Mouse (Mus musculus) embryonic facial prominence, embryonic 14.5 days (tissue): ENCODE data around the gene Tmem212. TPM values are rescaled to one million over a fixed set of nuclear protein-coding genes. Genes with fewer than 3 reads are reported as not detected.

ENCODE experiments used
- ATAC-seq: fragments of 200-750 bp; cut with Nextera tagmentation; 2 replicates; pipeline ENCODE4 v1.8.0; 2017; ENCODE audit warnings: low read depth, moderate number of reproducible peaks, moderate TSS enrichment
- DNase-seq: peaks from one replicate; pipeline ENCODE4 v3.0.0-alpha.2; 2015; ENCODE audit warnings: low spot score
- H3K27ac ChIP-seq: fragments of 300-500 bp; sonication (generic); replicated peaks from 2 replicates; pipeline ENCODE4 v1.5.1; 2014; ENCODE audit warnings: low read depth, mild to moderate bottlenecking, low read length, moderate library complexity
- H3K27me3 ChIP-seq: fragments of 300-500 bp; sonication (generic); replicated peaks from 2 replicates; pipeline ENCODE4 v1.6.1; 2014; ENCODE audit warnings: low read length; ENCODE audit not compliant: control insufficient read depth, insufficient read depth
- H3K36me3 ChIP-seq: fragments of 300-500 bp; sonication (generic); 2 replicates; pipeline ENCODE4 v1.6.1; 2014; ENCODE audit warnings: low read length, mixed read lengths; ENCODE audit not compliant: control insufficient read depth, insufficient read depth
- H3K4me1 ChIP-seq: fragments of 300-500 bp; sonication (generic); 2 replicates; pipeline ENCODE4 v1.6.1; 2014; ENCODE audit warnings: antibody characterized with exemption, low read length; ENCODE audit not compliant: control insufficient read depth, insufficient read depth
- H3K4me2 ChIP-seq: fragments of 300-500 bp; sonication (generic); 2 replicates; pipeline ENCODE4 v1.6.1; 2014; ENCODE audit warnings: low read depth, mild to moderate bottlenecking, low read length, moderate library complexity, mixed read lengths
- H3K4me3 ChIP-seq: fragments of 300-500 bp; sonication (generic); 2 replicates; pipeline ENCODE4 v1.5.1; 2014; ENCODE audit warnings: low read depth, mild to moderate bottlenecking, low read length
- H3K9ac ChIP-seq: fragments of 300-500 bp; sonication (generic); 2 replicates; pipeline ENCODE4 v1.6.1; 2014; ENCODE audit warnings: low read depth, mild to moderate bottlenecking, low read length, moderate library complexity, mixed read lengths
- H3K9me3 ChIP-seq: fragments of 300-500 bp; sonication (generic); 2 replicates; pipeline ENCODE4 v1.6.1; 2016; ENCODE audit warnings: low read length; ENCODE audit not compliant: control insufficient read depth
- WGBS: fragments of 180-500 bp; shearing (Covaris S2); extraction: QIAGEN DNeasy Blood & Tissue Kit; methylation state at CpG from one replicate; pipeline ENCODE4 v1.1.7; 2014; 5-methylcytosine and 5-hydroxymethylcytosine counted together
- polyA plus RNA-seq: library from polyadenylated mRNA; unstranded; fragments of >200 nt; fragmentation: Nextera tagmentation; extraction: Ambion mirVana; gene quantifications from 2 replicates; pipeline ENCODE4 v1.2.1, GENCODE M21; 2014

Tmem212 gene
- polyA plus RNA-seq, 1 experiment from 2014 or later: 4.8 TPM

DNA sequence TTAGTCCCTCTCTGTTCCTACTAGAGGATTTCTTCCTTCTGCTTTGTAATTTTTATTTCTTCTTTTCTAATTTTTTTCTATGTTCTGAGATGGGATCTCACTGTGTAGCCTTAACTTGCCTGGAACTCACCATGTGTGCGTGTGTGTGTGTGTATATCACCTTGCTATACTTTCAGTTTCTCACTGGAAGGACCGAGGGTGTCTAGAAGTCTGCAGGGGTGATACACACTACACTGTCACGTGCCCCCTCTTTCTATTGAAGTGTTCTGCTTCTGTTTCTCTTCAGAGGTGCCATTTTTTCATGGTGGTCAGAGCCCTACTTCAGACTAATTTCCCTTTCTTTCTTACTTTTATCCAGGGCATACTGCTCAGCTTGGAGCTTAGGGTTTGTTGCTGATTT is 56.4 kb downstream of the Tmem212 start:
- H3K4me3 ChIP-seq: no peak overlapping the region
- H3K9ac ChIP-seq: no peak overlapping the region
- no peaks in the 10 kb centered on the region for H3K9me3 ChIP-seq
- 81% methylated on average over 3 of the region's 3 CpGs for WGBS
- H3K4me1 ChIP-seq: no peaks in the 10 kb centered on the region
- ATAC-seq: no peak
- H3K27ac ChIP-seq: no peak overlapping the region
- DNase-seq: no peak
- H3K27me3 ChIP-seq: no peaks in the 10 kb centered on the region
- no peak overlapping the region for H3K4me2 ChIP-seq
- no peaks in the 10 kb centered on the region for H3K36me3 ChIP-seq

DNA sequence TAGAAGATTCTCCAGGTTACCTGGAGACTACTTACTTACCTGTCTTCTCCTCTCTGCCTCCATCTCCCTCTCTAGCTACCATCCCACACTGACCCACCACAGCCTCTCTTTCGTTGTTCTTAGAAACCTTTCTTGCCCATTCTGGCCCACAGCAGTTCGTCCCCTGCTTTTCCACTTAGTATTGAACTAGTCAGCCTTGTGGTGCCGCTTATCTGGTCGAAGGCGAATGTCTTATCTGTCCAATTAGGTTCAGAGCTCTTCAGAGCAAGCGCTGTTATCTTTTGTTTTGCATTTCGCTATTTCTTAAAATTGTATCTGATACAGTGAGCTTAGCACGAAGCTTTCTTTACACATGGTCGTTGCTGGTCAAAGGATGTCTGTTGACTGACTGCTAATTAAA is 56.9 kb downstream of the Tmem212 start:
- no peaks in the 10 kb centered on the region for H3K36me3 ChIP-seq
- H3K9ac ChIP-seq: no peak overlapping the region
- H3K27ac ChIP-seq: no peak overlapping the region
- H3K4me1 ChIP-seq: no peaks in the 10 kb centered on the region
- no peak overlapping the region for H3K4me2 ChIP-seq
- H3K9me3 ChIP-seq: no peaks in the 10 kb centered on the region
- no peaks in the 10 kb centered on the region for H3K27me3 ChIP-seq
- DNase-seq (no peak), ATAC-seq (no peak)
- 91% methylated on average over 9 of the region's 9 CpGs for WGBS
- H3K4me3 ChIP-seq: no peak overlapping the region

DNA sequence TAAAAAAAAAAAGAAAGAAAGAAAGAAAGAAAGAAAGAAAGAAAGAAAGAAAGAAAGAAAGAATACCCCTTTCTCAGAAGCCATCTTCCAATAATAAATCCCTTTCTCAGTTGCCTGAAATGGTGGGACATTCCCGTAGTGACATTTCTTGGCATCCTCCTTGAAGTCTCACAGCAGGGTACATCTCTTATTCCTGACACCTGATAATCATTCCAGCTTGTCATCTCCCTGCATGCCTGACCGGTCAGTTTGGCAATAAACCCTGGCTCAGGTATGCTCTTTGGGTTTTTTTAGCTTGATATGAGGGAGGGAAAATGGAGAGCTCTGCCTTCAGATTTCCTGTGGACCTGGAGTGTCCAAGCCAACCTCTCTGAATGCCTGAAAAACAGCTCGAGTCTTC is 59.9 kb downstream of the Tmem212 start:
- no peak for ATAC-seq
- WGBS: 75% methylated on average over 3 of the region's 3 CpGs
- Histone ChIP-seq H3K9ac (no peak overlapping the region), H3K4me1 (no peaks in the 10 kb centered on the region), H3K9me3 (no peaks in the 10 kb centered on the region), H3K27ac (no peak overlapping the region), H3K4me2 (no peak overlapping the region), H3K27me3 (no peaks in the 10 kb centered on the region), H3K36me3 (no peaks in the 10 kb centered on the region), H3K4me3 (no peak overlapping the region)
- DNase-seq: no peak

DNA sequence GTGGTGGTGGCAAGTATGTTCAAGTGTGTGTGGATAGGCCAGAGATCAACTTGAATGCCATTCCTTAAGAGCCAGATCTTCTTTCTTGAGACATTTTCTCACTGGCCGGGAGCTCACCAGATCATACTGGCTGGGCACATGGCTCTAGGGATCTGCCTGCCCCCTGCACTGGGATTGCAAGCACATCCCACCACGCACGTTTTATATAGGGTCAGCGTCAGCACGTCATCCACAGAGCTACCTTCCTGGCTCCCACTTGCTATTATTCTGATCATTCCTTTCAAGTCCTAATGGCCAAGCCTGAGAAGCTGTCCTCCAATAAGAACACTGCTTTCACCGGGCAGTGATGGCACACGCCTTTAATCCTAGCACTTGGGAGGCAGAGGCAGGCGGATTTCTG is 60.4 kb downstream of the Tmem212 start:
- no peak overlapping the region for H3K9ac ChIP-seq
- no peak overlapping the region for H3K4me3 ChIP-seq
- no peak overlapping the region for H3K4me2 ChIP-seq
- H3K27ac ChIP-seq: no peak overlapping the region
- H3K9me3 ChIP-seq: no peaks in the 10 kb centered on the region
- no peak for ATAC-seq
- H3K36me3 ChIP-seq: no peaks in the 10 kb centered on the region
- H3K4me1 ChIP-seq: no peaks in the 10 kb centered on the region
- no peaks in the 10 kb centered on the region for H3K27me3 ChIP-seq
- 91% methylated on average over 8 of the region's 8 CpGs for WGBS
- DNase-seq: no peak

DNA sequence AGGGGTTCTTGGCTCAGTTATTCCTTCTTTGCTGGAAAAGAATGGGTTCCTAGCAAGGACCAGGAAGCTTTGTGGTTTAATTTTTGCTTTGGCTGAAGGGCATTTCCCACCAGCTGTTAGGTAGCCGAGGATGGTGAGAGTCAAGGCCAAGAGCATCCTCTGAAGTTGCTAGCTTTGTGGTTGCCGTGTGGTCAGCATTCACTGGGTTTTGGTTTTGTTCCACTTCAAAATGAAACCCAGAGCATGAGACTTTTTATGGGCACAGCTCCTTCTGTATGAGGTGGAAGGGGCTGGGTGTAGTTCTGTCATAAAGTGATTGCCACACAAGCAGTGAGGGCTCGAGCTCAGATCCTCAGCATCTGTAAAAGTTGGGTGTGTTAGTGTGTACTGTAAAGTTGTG is 67.4 kb downstream of the Tmem212 start:
- Histone ChIP-seq H3K36me3 (no peaks in the 10 kb centered on the region), H3K4me1 (peaks cover 2% of the 10 kb centered on the region; the same call in 1 of the 2 replicates), H3K4me2 (no peak overlapping the region), H3K27ac (no peak overlapping the region), H3K27me3 (no peaks in the 10 kb centered on the region), H3K4me3 (no peak overlapping the region), H3K9me3 (no peaks in the 10 kb centered on the region), H3K9ac (no peak overlapping the region)
- ATAC-seq (no peak), DNase-seq (peak; percentile 17)
- WGBS: 62% methylated on average over 3 of the region's 3 CpGs

DNA sequence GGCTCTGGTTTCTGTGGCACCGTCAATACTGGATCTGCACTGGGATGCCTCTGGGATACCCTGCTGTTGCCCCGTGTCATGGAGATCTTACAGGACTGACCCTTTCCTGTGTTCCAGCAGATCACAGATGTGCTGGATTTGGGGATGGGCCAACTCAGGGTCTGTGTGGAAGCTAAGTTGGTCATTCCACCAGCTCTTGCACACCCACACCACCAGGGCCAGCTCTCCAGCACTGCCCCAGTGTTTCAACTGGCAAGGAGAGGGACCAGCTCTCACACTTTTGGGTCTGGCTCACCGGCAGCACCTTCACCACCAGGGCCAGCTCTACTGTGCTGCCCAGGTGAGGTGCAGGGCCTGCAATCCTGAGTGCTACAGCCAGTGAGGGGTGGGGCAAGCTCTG is 68.9 kb downstream of the Tmem212 start:
- Histone ChIP-seq H3K36me3 (no peaks in the 10 kb centered on the region), H3K4me1 (peaks cover 7% of the 10 kb centered on the region; the same call in 1 of the 2 replicates), H3K4me2 (no peak overlapping the region), H3K4me3 (no peak overlapping the region), H3K9me3 (no peaks in the 10 kb centered on the region), H3K27me3 (no peaks in the 10 kb centered on the region), H3K9ac (no peak overlapping the region), H3K27ac (no peak overlapping the region)
- 79% methylated on average over 3 of the region's 3 CpGs for WGBS
- ATAC-seq (no peak), DNase-seq (no peak)

DNA sequence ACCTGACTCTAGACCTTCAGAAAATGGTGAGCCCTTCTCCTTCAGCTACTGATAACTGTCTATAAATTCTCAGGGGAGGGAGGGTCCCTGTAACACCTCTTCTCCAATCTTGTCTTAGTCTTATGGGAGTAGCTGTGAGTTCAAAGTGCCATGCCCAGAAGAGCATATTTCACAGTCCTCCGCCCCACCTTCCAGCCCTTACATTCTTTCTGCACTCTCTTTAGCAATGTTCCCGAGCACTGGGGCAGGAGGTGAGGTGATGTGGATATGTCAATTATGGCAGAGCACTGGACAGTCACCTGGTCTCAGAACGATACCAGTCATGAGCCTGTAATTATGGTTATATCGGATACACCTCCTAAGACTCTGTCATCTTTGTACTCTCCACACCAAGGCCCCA is 70.2 kb downstream of the Tmem212 start:
- no peak overlapping the region for H3K4me2 ChIP-seq
- H3K27me3 ChIP-seq: no peaks in the 10 kb centered on the region
- no peak overlapping the region for H3K9ac ChIP-seq
- H3K27ac ChIP-seq: no peak overlapping the region
- H3K36me3 ChIP-seq: no peaks in the 10 kb centered on the region
- ATAC-seq (no peak), DNase-seq (no peak)
- no peak overlapping the region for H3K4me3 ChIP-seq
- H3K9me3 ChIP-seq: no peaks in the 10 kb centered on the region
- peaks cover 7% of the 10 kb centered on the region; the same call in 1 of the 2 replicates for H3K4me1 ChIP-seq
- WGBS: 73% methylated on average over 4 of the region's 4 CpGs

Other genes with a start within 250 kb of the Tmem212 start
- gene Fndc3b, start 185.1 kb downstream of the Tmem212 start, polyA plus RNA-seq: 43.2 and 44.3 TPM in 2 replicates
- gene Pld1, start 42.3 kb upstream of the Tmem212 start, polyA plus RNA-seq: 7.7 and 8.6 TPM in 2 replicates